Mouse (Mus musculus): ENCODE data around the gene Sprtn. TPM values are rescaled to one million over a fixed set of nuclear protein-coding genes. Genes with fewer than 3 reads are reported as not detected.

Gene Sprtn
- total and polyA plus RNA-seq, 3 experiments, result 16.0 to 26.5 (median 23.0) TPM

GRCm38 (mm10) chr8:124930086-124930485, 32.4 kb downstream of the Sprtn start:
- in situ Hi-C loops (cut with MboI; ENCODE audit: low pct_ligation_motif_present, low pct_unique_long_range_greater_than_20kb, low sequenced_read_pairs), result no loop called here
- Histone ChIP-seq H3K9ac (ENCODE audit: insufficient read depth, low read depth) (no peak overlapping the region), H3K36me3 (replicated peaks in 1 of 2; ENCODE audit: control insufficient read depth in 1 of 2, insufficient read depth in 1 of 2, low read length in 1 of 2) (peaks cover 0 to 43% of the 10 kb centered on the region in 2 experiments), H3K27me3 (replicated peaks) (no peaks in the 10 kb centered on the region), H3K9me3 (replicated peaks; ENCODE audit: low read length) (peaks cover 2% of the 10 kb centered on the region), H3K4me2 (ENCODE audit: insufficient read depth, low read depth, poor library complexity, severe bottlenecking) (no peak overlapping the region), H3K4me3 (replicated peaks in 1 of 3; ENCODE audit: low read depth in 2 of 3, low read length in 2 of 3, poor library complexity in 1 of 3) (no peak overlapping the region), H3K79me2 (replicated peaks; ENCODE audit: control insufficient read depth, extremely low read depth, insufficient read depth, poor library complexity, severe bottlenecking) (peaks cover 4% of the 10 kb centered on the region; the same call in 1 of the 2 replicates), H3K4me1 (ENCODE audit: control insufficient read depth in 1 of 2, insufficient read depth in 2 of 2) (peaks cover 16 to 59% of the 10 kb centered on the region in 2 experiments), H3K27ac (ENCODE audit: insufficient read depth, low read depth) (no peak overlapping the region)
- dilution Hi-C loops (cut with MboI; ENCODE audit: extremely low pct_ligation_motif_present, extremely low pct_unique_long_range_greater_than_20kb, low sequenced_read_pairs), result no loop called here
- no peak for DNase-seq (ENCODE audit: extremely low read depth)
- TF ChIP-seq SMC3 (IDR thresholded peaks at IDR 0.05; ENCODE audit: low read depth, low read length), result no peak
- TF ChIP-seq MYC (IDR thresholded peaks at IDR 0.05; ENCODE audit: low read depth, low read length), result no peak
- TF ChIP-seq E2F4 (IDR thresholded peaks at IDR 0.05; ENCODE audit: insufficient replicate concordance, low read depth, low read length), result no peak
- no peak for TF ChIP-seq MAX (IDR thresholded peaks at IDR 0.05; ENCODE audit: low read length)
- no peak for TF ChIP-seq USF1 (IDR thresholded peaks at IDR 0.05; ENCODE audit: low read depth, low read length)
- no peak for TF ChIP-seq POLR2AphosphoS2 (IDR thresholded peaks at IDR 0.05; ENCODE audit: low read depth, low read length)
- no peak for TF ChIP-seq ZMIZ1 (IDR thresholded peaks at IDR 0.05; ENCODE audit: low read depth, low read length)
- no peak for TF ChIP-seq NELFE (IDR thresholded peaks at IDR 0.05; ENCODE audit: low read depth, low read length)
- TF ChIP-seq CHD1 (IDR thresholded peaks at IDR 0.05; ENCODE audit: low read depth, low read length), result no peak
- no peak for TF ChIP-seq MAZ (IDR thresholded peaks at IDR 0.05; ENCODE audit: low read depth, low read length)
- no peak for TF ChIP-seq BHLHE40 (IDR thresholded peaks at IDR 0.05; ENCODE audit: low read depth, low read length)

- Histone ChIP-seq H3K4me2 (ENCODE audit: insufficient read depth, low read depth, poor library complexity, severe bottlenecking) (no peak overlapping the region), H3K27ac (ENCODE audit: insufficient read depth, low read depth) (no peak overlapping the region), H3K36me3 (replicated peaks in 1 of 2; ENCODE audit: control insufficient read depth in 1 of 2, insufficient read depth in 1 of 2, low read length in 1 of 2) (peaks cover 0 to 40% of the 10 kb centered on the region in 2 experiments), H3K4me1 (ENCODE audit: control insufficient read depth in 1 of 2, insufficient read depth in 2 of 2) (peaks cover 16 to 58% of the 10 kb centered on the region in 2 experiments), H3K9me3 (replicated peaks; ENCODE audit: low read length) (peaks cover 2% of the 10 kb centered on the region), H3K79me2 (replicated peaks; ENCODE audit: control insufficient read depth, extremely low read depth, insufficient read depth, poor library complexity, severe bottlenecking) (peaks cover 4% of the 10 kb centered on the region; the same call in 1 of the 2 replicates), H3K9ac (ENCODE audit: insufficient read depth, low read depth) (no peak overlapping the region), H3K4me3 (replicated peaks in 1 of 3; ENCODE audit: low read depth in 2 of 3, low read length in 2 of 3, poor library complexity in 1 of 3) (no peak overlapping the region), H3K27me3 (replicated peaks) (no peaks in the 10 kb centered on the region)
- no peak for DNase-seq (ENCODE audit: extremely low read depth)
- in situ Hi-C loops (cut with MboI; ENCODE audit: low pct_ligation_motif_present, low pct_unique_long_range_greater_than_20kb, low sequenced_read_pairs) (no loop called here), dilution Hi-C loops (cut with MboI; ENCODE audit: extremely low pct_ligation_motif_present, extremely low pct_unique_long_range_greater_than_20kb, low sequenced_read_pairs) (no loop called here)
- TF ChIP-seq POLR2A (IDR thresholded peaks at IDR 0.05; ENCODE audit: low read depth, low read length) (no peak), MEF2A (IDR thresholded peaks at IDR 0.05; ENCODE audit: borderline replicate concordance, low read depth, low read length) (no peak), MAZ (IDR thresholded peaks at IDR 0.05; ENCODE audit: low read depth, low read length) (no peak), USF1 (IDR thresholded peaks at IDR 0.05; ENCODE audit: low read depth, low read length) (no peak), ZMIZ1 (IDR thresholded peaks at IDR 0.05; ENCODE audit: low read depth, low read length) (no peak), POLR2AphosphoS2 (IDR thresholded peaks at IDR 0.05; ENCODE audit: low read depth, low read length) (no peak), ELF1 (IDR thresholded peaks at IDR 0.05; ENCODE audit: low read depth, low read length) (no peak), HCFC1 (IDR thresholded peaks at IDR 0.05; ENCODE audit: low read depth, low read length) (no peak), CTCF (conservative IDR thresholded peaks at IDR 0.05 in 1 of 2, IDR thresholded peaks at IDR 0.05 in 1 of 2; ENCODE audit: low read depth in 2 of 2, low read length in 2 of 2) (peak; percentile 6 to 18; a peak in 1 of 4 replicates), GABPA (IDR thresholded peaks at IDR 0.05; ENCODE audit: insufficient replicate concordance, low read depth, low read length) (no peak), ZC3H11A (IDR thresholded peaks at IDR 0.05; ENCODE audit: low read depth, low read length) (no peak), BHLHE40 (IDR thresholded peaks at IDR 0.05; ENCODE audit: low read depth, low read length) (0 out of 2 replicates have a peak, but pooled peaks have one; percentile 19)
Observed at GRCm38 (mm10) chr8:124930649-124931048, 33.0 kb downstream of the Sprtn start.
